Mouse (Mus musculus) embryonic facial prominence, embryonic 14.5 days (tissue): ENCODE data around the gene Slc6a1. TPM values are rescaled to one million over a fixed set of nuclear protein-coding genes. Genes with fewer than 3 reads are reported as not detected.

Experiments
- ATAC-seq: fragments of 200-750 bp; cut with Nextera tagmentation; 2 replicates; pipeline ENCODE4 v1.8.0; 2017; ENCODE audit warnings: low read depth, moderate number of reproducible peaks, moderate TSS enrichment
- DNase-seq: peaks from one replicate; pipeline ENCODE4 v3.0.0-alpha.2; 2015; ENCODE audit warnings: low spot score
- H3K27ac ChIP-seq: fragments of 300-500 bp; sonication (generic); replicated peaks from 2 replicates; pipeline ENCODE4 v1.5.1; 2014; ENCODE audit warnings: low read depth, mild to moderate bottlenecking, low read length, moderate library complexity
- H3K27me3 ChIP-seq: fragments of 300-500 bp; sonication (generic); replicated peaks from 2 replicates; pipeline ENCODE4 v1.6.1; 2014; ENCODE audit warnings: low read length; ENCODE audit not compliant: control insufficient read depth, insufficient read depth
- H3K36me3 ChIP-seq: fragments of 300-500 bp; sonication (generic); 2 replicates; pipeline ENCODE4 v1.6.1; 2014; ENCODE audit warnings: low read length, mixed read lengths; ENCODE audit not compliant: control insufficient read depth, insufficient read depth
- H3K4me1 ChIP-seq: fragments of 300-500 bp; sonication (generic); 2 replicates; pipeline ENCODE4 v1.6.1; 2014; ENCODE audit warnings: antibody characterized with exemption, low read length; ENCODE audit not compliant: control insufficient read depth, insufficient read depth
- H3K4me2 ChIP-seq: fragments of 300-500 bp; sonication (generic); 2 replicates; pipeline ENCODE4 v1.6.1; 2014; ENCODE audit warnings: low read depth, mild to moderate bottlenecking, low read length, moderate library complexity, mixed read lengths
- H3K4me3 ChIP-seq: fragments of 300-500 bp; sonication (generic); 2 replicates; pipeline ENCODE4 v1.5.1; 2014; ENCODE audit warnings: low read depth, mild to moderate bottlenecking, low read length
- H3K9ac ChIP-seq: fragments of 300-500 bp; sonication (generic); 2 replicates; pipeline ENCODE4 v1.6.1; 2014; ENCODE audit warnings: low read depth, mild to moderate bottlenecking, low read length, moderate library complexity, mixed read lengths
- H3K9me3 ChIP-seq: fragments of 300-500 bp; sonication (generic); 2 replicates; pipeline ENCODE4 v1.6.1; 2016; ENCODE audit warnings: low read length; ENCODE audit not compliant: control insufficient read depth
- WGBS: fragments of 180-500 bp; shearing (Covaris S2); extraction: QIAGEN DNeasy Blood & Tissue Kit; methylation state at CpG from one replicate; pipeline ENCODE4 v1.1.7; 2014; 5-methylcytosine and 5-hydroxymethylcytosine counted together
- polyA plus RNA-seq: library from polyadenylated mRNA; unstranded; fragments of >200 nt; fragmentation: Nextera tagmentation; extraction: Ambion mirVana; gene quantifications from 2 replicates; pipeline ENCODE4 v1.2.1, GENCODE M21; 2014

Slc6a1 gene
- polyA plus RNA-seq, 1 experiment from 2014 or later: 2.7 TPM

GRCm38 (mm10) chr6:114264010-114264409, 18.4 kb upstream of the Slc6a1 start:
- Histone ChIP-seq H3K27ac (no peak overlapping the region), H3K4me1 (no peaks in the 10 kb centered on the region), H3K4me2 (no peak overlapping the region), H3K27me3 (no peaks in the 10 kb centered on the region), H3K9me3 (no peaks in the 10 kb centered on the region), H3K9ac (no peak overlapping the region), H3K36me3 (no peaks in the 10 kb centered on the region), H3K4me3 (no peak overlapping the region)
- DNase-seq (no peak), ATAC-seq (0 out of 2 replicates have a peak, but pooled peaks have one; percentile 23)
- WGBS: 56% methylated on average over 3 of the region's 3 CpGs

GRCm38 (mm10) chr6:114264426-114264825, 18.0 kb upstream of the Slc6a1 start:
- 46% methylated on average over 5 of the region's 5 CpGs for WGBS
- peak; percentile 65; the same call in 1 of the 2 replicates for ATAC-seq
- no peaks in the 10 kb centered on the region for H3K27me3 ChIP-seq

GRCm38 (mm10) chr6:114266273-114266672, 16.2 kb upstream of the Slc6a1 start:
- no peak overlapping the region for H3K9ac ChIP-seq
- ATAC-seq (no peak), DNase-seq (no peak)
- H3K4me1 ChIP-seq: no peaks in the 10 kb centered on the region
- no peak overlapping the region for H3K4me3 ChIP-seq
- H3K27me3 ChIP-seq: no peaks in the 10 kb centered on the region
- H3K4me2 ChIP-seq: no peak overlapping the region
- no peak overlapping the region for H3K27ac ChIP-seq
- no peaks in the 10 kb centered on the region for H3K9me3 ChIP-seq
- no peaks in the 10 kb centered on the region for H3K36me3 ChIP-seq

More at GRCm38 (mm10) chr6:114264426-114264825, 18.0 kb upstream of the Slc6a1 start:
- no peak overlapping the region for H3K4me3 ChIP-seq
- no peaks in the 10 kb centered on the region for H3K4me1 ChIP-seq
- no peak overlapping the region for H3K9ac ChIP-seq
- peak; percentile 84 for DNase-seq
- H3K9me3 ChIP-seq: no peaks in the 10 kb centered on the region
- H3K4me2 ChIP-seq: no peak overlapping the region
- no peak overlapping the region for H3K27ac ChIP-seq
- no peaks in the 10 kb centered on the region for H3K36me3 ChIP-seq

DNA sequence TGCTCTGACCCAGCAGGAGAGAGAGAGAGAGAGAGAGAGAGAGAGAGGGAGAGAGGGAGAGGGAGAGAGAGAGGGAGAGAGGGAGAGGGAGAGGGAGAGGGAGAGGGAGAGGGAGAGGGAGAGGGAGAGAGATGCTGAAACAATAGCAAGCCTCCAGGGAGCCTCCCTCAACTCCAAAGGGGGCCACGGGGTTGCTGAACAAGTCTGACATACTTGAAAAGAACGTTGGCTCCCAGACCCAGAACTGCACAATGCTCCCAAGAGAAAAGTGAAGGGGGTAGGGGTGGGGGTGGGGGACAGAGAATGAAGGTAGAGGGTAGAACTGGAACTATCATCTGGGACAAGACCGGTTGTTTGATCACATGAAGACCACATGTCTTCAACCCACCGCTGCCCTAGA, 14.5 kb upstream of the Slc6a1 start:
- Histone ChIP-seq H3K4me2 (no peak overlapping the region), H3K27me3 (no peaks in the 10 kb centered on the region)

GRCm38 (mm10) chr6:114269589-114269988, 12.8 kb upstream of the Slc6a1 start:
- H3K27ac ChIP-seq: no peak overlapping the region
- H3K4me3 ChIP-seq: no peak overlapping the region
- ATAC-seq: no peak
- H3K9me3 ChIP-seq: no peaks in the 10 kb centered on the region
- H3K4me1 ChIP-seq: no peaks in the 10 kb centered on the region
- no peak overlapping the region for H3K4me2 ChIP-seq
- H3K36me3 ChIP-seq: no peaks in the 10 kb centered on the region
- no peak overlapping the region for H3K9ac ChIP-seq
- 79% methylated on average over 2 of the region's 2 CpGs for WGBS
- no peak for DNase-seq
- 0 out of 2 replicates have a peak, but pooled peaks cover 3% of the 10 kb centered on the region for H3K27me3 ChIP-seq

More for the DNA sequence above, 14.5 kb upstream of the Slc6a1 start:
- DNase-seq (no peak), ATAC-seq (no peak)
- Histone ChIP-seq H3K4me3 (no peak overlapping the region), H3K9ac (no peak overlapping the region), H3K27ac (no peak overlapping the region), H3K9me3 (no peaks in the 10 kb centered on the region), H3K4me1 (no peaks in the 10 kb centered on the region), H3K36me3 (no peaks in the 10 kb centered on the region)
- WGBS: 36% methylated on average over 4 of the region's 4 CpGs

- no peaks in the 10 kb centered on the region for H3K36me3 ChIP-seq
- no peaks in the 10 kb centered on the region for H3K9me3 ChIP-seq
- H3K27ac ChIP-seq: no peak overlapping the region
- no peak overlapping the region for H3K4me3 ChIP-seq
- H3K4me2 ChIP-seq: no peak overlapping the region
- no peaks in the 10 kb centered on the region for H3K4me1 ChIP-seq
- ATAC-seq (no peak), DNase-seq (no peak)
- 58% methylated on average over 5 of the region's 5 CpGs for WGBS
- H3K27me3 ChIP-seq: 0 out of 2 replicates have a peak, but pooled peaks cover 3% of the 10 kb centered on the region
- no peak overlapping the region for H3K9ac ChIP-seq
These were observed 11.6 kb upstream of the Slc6a1 start for GRCm38 (mm10) chr6:114270799-114271198.

DNA sequence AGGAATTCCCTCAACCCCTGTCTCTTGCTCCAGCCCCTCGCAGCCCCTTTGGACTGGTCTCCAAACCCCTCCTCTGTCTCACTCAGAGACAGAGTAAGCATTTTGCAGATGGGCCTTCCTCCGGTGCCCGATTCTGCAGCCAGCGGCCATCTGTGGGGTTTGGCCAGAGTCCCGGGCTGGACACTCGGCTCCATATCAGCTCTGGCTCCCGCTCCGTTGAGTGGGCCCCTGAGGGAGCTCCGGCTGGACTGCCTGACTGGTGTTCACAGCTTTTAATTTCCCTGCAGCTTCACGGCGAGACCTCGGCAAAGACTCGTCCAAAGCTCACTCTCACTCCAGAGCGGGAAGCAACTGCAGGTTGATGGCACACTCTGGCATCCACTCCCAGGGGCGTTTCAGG, 10.2 kb upstream of the Slc6a1 start:
- Histone ChIP-seq H3K4me3 (no peak overlapping the region), H3K27me3 (0 out of 2 replicates have a peak, but pooled peaks cover 3% of the 10 kb centered on the region), H3K9ac (no peak overlapping the region), H3K4me2 (no peak overlapping the region), H3K9me3 (no peaks in the 10 kb centered on the region), H3K27ac (no peak overlapping the region), H3K4me1 (no peaks in the 10 kb centered on the region), H3K36me3 (no peaks in the 10 kb centered on the region)
- ATAC-seq: no peak
- no peak for DNase-seq
- 71% methylated on average over 15 of the region's 15 CpGs for WGBS

DNA sequence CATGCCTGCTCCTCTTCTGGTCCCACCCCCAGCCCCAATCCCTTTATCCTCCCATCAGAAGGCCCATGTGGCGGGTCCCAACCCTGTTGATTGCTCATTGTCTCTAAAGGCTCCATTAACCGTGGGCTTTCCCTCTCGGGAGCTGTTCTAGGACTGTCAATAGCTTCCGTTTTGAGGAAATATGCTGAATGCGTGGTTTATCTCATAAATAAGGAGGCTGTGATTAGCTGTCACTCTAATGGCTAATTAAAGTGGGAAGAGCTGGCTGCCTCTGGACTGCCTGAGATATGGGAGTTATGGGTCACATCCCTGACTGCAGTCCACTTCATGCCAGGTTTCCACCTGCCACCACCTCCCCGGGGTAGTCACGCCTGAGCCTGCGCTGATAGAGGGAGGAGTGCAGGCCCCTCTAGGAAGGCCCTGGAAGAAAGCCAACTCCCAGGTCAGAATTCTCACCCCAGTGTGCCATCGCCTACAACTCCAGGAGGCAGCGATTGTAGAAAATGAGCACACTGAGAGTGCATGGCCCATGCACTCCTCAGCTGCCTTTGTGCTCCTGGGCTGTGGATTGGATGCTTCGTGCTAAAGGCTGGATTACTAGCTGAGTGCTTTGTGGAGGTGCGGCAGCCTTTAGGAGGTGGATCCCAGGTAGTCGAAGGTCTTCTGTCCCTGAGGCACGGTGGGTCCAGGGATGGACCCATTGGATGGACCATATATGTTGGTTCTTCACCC, 8.3 kb upstream of the Slc6a1 start:
- Histone ChIP-seq H3K9me3 (no peaks in the 10 kb centered on the region), H3K9ac (no peak overlapping the region), H3K4me3 (no peak overlapping the region), H3K4me2 (no peak overlapping the region), H3K36me3 (no peaks in the 10 kb centered on the region), H3K4me1 (no peaks in the 10 kb centered on the region), H3K27me3 (0 out of 2 replicates have a peak, but pooled peaks cover 7% of the 10 kb centered on the region), H3K27ac (no peak overlapping the region)
- DNase-seq: no peak
- 62% methylated on average over 14 of the region's 14 CpGs for WGBS
- peak; percentile 37; the same call in 1 of the 2 replicates for ATAC-seq

- DNase-seq (no peak), ATAC-seq (no peak)
- 57% methylated on average over 8 of the region's 8 CpGs for WGBS
- no peaks in the 10 kb centered on the region for H3K36me3 ChIP-seq
- no peak overlapping the region for H3K4me2 ChIP-seq
- H3K4me1 ChIP-seq: no peaks in the 10 kb centered on the region
- no peak overlapping the region for H3K9ac ChIP-seq
- H3K9me3 ChIP-seq: no peaks in the 10 kb centered on the region
- H3K27me3 ChIP-seq: 0 out of 2 replicates have a peak, but pooled peaks cover 7% of the 10 kb centered on the region
- no peak overlapping the region for H3K27ac ChIP-seq
- H3K4me3 ChIP-seq: no peak overlapping the region
These were observed 6.6 kb upstream of the Slc6a1 start for GRCm38 (mm10) chr6:114275800-114276199.
